Mouse (Mus musculus) cerebellum, postnatal 10 days (tissue): ENCODE results near the gene Fam89a.
A peak's percentile ranks its signal among the peaks of the same experiment; 100 is the strongest.

Experiments used
- DNase-seq, 2 experiments: peaks; one replicate each; pipeline ENCODE4 v3.0.0; 2021; ENCODE audit warnings: mixed read lengths in 2 of 2

Fam89a gene

DNA sequence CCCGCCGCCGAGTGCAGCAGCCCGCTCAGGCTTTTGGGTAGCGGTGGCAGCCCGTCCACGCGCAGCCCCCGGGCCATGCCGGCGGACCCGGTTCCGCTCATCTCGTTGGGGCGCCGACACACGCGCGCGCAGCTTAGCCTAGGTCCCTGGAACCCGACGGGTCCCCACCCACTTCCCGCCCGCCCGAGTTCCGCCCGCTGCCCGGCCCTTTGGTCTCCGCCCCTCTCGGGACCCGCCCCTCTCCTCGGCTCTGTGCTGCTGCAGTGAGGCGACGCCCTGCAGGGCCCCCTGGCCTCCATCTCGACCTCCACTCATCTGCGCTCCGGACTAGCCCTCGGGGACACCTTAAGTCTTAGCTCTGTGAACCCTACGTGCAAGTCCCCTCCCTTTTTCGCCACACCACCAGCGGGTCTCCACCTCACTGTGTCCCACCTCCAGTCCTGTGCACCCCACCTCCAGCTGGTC, at the start of gene Fam89a:
Fam89a (minus strand) TSS at position 124 of the 465 bp plus-strand sequence.
- peak; percentile 33 to 48 for DNase-seq

DNA sequence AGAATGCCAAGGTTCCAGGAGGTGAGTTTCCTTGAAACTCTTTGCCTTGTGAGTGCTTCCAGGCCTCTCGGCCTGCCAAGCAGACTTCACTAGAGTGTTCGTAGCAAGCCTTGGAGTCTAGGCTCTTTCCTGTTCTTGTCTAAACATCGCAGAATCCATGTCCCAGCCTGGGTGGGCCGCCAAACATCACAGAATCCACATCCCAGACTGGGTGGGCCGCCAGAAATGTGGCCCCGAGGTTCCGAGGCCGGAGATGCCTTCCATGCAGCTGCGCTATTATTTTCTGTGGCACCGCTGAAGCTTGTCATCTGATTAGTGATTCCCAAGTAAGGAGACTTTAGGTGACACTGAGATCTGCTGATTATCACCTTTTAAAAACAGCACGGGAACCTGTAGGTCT, 48.9 kb upstream of the Fam89a start:
- no peak for DNase-seq

DNA sequence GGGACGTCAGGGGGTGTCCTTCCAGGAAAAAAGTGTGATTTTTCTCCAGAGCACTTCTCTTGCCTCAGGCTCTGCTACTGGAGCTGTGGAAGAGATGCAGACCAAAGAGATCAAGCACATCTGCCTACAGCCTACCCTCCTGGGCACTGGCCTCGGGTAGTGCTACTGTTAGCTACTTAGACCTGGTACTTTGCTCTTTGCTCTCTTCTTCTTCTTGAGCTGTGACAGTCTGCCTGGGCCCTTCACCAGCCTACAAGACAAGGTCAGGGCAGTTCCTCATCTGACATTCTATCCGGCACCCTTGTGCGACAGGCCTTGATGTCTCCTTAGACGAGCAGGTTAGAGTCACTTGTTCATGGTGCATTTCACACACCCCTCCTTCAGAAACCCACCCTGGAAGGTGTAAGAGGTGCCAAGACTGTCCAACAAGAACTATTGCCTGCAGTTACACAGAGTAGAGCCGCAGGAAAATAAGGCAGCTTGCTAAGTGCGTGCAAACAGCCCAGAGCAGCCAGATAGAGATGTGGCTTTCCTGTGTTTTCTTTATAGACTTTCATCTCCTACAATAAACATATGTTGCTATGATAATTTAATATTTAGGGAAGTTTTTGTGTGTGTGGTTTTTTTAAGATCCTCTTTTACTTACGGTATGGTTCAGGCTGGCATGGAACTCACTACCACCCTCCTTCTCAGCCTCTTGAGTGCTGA, 44.3 kb upstream of the Fam89a start:
- DNase-seq, result no peak

DNA sequence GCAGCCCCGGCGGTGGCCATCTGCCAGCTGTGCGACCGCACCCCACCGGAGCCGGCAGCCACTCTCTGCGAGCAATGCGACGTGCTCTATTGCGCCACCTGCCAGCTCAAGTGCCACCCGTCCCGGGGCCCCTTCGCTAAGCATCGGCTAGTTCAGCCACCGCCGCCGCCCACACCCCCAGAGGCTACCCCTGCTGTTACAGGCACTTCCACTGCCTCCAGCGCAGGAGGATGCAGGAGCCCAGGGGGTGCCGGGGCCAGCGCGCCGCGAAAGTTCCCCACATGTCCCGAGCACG, 42.8 kb upstream of the Fam89a start:
- DNase-seq, result peak; percentile 94

DNA sequence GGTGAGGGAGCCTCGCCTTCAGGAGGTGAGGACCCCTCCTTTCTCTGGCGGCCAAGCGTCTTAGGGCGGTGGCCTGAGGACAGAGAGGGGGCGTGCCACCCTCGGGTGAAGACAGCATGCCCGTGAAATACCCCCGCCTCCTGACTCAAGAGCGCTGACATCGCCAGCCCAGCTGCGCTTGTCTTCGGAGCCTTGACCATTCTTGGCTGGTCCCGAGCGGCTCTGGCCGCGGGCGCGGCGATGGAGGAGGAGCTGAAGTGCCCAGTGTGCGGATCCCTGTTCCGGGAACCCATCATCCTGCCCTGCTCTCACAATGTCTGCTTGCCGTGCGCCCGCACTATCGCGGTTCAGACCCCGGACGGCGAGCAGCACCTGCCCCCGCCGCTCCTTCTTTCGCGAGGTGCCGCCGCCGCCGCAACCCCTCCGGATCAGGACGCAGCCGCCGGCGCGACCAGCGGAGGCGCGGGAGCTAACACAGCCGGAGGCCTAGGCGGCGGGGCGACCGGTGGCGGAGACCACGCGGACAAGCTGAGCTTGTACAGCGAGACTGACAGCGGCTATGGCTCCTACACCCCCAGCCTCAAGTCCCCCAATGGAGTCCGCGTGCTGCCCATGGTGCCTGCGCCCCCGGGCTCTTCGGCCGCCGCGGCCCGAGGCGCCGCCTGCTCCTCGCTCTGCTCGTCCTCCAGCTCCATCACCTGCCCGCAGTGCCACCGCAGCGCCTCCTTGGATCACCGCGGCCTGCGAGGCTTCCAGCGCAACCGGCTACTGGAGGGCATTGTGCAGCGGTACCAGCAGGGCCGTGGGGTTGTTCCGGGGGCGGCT, 42.2 kb upstream of the Fam89a start:
- DNase-seq, result peak; percentile 75 to 76

DNA sequence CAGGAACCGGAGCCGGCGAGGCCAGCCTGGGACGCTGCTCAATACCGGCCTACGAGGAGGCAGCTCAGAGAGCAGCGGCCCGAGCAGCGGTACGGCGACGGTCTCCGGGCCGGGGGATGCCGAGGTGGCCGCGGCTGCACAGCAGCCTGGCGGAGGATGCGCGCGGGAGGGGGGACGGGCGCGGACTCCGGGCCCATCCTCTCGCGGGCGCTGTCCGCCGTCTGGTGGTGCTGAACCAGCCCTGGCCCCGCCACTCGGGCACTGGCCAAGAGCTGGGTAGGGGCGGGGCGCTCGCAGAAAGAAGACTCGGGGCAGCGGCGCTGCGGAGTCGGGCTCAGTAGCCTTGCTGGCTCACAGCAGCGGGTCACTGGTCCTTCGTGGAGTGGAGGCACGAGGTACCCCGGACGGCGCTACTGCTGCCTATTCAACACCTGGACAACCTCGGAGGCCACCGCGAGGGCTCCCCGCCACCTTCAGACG, 41.6 kb upstream of the Fam89a start:
- peak; percentile 93 to 95 for DNase-seq

DNA sequence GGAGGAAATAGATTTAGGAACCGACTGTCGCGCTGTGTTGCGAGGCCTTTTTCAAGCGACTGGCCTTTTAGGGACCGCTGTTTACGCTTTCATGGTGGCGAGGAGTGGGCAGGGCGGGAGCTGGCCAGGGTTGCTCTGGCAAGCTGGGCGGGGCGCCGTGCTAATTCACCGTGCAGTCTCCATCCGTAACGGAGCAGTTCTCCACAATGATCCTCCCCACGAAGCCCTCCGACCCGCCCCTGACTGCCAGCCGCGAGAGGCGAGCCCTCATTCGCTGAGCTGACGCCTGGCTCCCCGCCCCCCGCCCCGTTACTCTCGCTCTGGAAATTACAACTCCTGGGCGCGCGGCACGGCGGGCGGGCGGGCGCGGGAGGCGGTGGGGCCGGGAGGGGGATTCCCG, 41.1 kb upstream of the Fam89a start, which contains the start of gene Trim67:
Trim67 (plus strand) TSS at position 385 of the 400 bp plus-strand sequence.
- DNase-seq, result peak; percentile 95 to 98

DNA sequence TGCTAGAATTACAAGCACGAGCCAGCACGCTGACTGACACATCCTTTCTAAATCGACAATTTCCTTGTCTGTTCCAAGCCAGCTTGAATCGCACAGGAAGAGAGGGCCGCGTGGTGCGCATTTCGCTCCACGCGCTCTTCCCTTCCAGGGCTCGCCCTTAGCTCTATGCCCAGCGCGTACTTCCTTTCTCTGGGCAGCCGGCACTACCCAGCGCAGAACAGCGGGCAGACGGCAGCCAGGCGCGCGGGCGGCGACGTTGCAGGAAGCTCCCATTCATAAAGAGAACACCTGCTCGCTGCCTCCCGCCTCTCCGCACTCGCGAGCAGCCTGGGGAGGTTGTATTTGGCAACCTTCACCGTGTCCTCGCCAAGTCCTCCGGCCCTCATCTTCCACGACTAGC, 40.6 kb upstream of the Fam89a start:
- peak; percentile 86 to 88 for DNase-seq

DNA sequence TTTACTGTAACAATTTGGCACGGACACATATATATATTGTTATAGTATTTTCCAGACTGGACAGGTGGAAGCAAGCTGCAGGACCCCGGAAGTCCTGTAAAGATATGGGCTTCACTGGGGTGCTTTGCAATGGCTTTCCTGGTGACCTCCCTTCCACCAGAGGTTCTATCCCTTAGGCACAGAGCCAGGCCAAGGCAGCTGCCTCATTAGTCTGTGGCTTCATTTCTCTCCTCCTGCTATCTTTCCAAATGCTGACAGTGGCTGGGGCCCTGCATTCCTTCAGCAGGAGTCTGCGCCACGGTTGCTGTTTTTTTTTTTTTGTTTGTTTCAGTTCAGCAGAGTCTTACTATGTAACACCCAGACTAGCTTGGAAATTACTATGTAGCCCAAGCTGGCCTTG, 40.1 kb upstream of the Fam89a start:
- peak; percentile 65 to 71 for DNase-seq

DNA sequence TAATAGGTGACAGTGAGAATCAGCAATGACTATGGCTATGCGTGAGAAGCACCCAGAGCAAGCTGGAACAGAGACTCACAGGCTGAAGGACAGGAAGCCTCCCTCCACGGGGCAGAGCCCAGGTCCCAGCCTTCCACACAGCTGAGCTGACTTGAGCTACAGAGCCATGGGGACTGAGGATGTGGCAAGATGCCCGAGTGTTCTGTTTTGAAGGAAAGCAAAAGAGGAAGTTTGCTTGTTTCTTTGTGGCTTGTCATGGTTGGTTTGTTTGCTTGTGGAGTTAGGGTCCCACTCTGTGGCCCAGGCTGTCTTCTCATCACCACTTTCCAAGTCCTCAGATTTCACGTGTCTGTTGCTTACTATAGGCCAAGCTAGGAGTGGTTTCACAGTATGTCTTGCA, 39.0 kb upstream of the Fam89a start:
- DNase-seq, result no peak

DNA sequence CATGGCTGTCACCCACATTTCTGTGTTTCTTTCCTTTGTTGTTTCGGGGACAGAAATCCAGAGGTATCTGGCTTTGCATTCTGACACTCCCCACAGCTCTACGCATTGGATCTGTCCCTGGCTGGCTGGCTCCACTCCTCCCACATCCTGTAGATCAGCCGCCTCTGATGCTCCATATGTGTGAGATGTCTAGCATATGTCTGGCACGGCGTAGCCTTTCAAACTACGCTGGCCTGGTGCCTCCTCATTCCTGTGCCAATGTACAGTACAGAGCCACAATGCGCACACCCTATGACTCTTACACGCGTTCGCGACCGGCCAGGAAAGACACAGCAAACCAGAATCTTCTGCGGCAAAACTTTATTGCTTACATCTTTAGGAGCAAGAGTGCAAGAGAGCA, 33.0 kb upstream of the Fam89a start:
- DNase-seq, result peak; percentile 68 to 70

DNA sequence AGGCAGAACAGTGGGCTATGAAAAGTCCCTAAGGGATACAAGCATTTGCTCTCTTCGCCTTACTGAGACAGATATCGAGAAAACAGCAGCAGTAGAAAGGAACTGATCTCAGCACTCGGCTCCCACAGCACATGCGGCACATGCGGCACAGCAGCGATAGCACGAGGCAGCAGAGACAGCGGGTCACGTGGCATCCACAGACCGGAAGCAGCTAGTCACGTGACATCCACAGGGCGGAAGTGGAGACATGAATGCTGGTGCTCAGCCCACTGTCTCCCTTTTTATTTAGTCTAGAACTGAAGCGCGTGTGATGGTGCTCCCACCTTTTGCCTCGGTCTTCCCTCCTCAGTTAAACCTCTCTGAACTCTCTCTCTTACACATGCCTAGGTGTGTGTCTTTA, 31.6 kb upstream of the Fam89a start:
- DNase-seq, result peak in 1 of 2 experiments; percentile 13

DNA sequence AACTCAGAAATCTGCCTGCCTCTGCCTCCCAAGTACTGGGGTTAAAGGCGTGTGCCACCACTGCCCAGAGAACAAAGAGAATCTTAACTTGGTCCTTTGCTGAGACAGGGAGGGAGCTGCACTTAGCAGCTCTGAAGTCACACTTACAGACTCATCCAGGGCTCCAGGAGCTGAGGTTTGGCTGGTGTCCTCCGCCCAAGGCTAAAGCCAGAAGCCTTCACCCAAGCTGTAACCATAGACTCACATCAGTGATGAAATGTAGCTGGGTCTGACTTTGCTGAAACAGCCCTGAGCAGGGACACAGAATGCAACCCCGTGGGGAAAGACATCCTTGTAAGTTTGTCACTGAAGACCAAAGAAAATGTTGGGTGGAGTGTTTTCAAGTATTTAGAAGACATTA, 30.8 kb upstream of the Fam89a start:
- no peak for DNase-seq

DNA sequence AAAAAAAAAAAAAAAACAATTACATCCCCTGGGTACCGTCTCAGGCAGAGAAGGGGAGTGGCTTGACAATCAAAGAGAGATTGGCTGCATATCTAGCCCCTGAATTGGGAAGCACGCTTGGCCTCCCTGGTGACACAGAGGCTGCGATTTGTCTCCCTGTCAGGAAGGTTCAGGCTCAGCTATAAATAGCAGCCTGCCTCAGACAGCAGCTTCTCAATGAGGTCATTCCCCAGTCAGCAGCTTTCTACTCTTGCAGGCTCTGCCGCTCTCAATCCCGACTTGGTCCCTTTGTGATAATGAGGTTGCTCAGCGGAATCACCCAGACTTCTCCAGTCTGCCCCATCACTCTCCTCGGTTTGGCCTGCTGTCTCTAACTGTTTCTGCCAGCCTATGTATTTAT, 28.6 kb upstream of the Fam89a start:
- DNase-seq, result peak; percentile 62 to 69

DNA sequence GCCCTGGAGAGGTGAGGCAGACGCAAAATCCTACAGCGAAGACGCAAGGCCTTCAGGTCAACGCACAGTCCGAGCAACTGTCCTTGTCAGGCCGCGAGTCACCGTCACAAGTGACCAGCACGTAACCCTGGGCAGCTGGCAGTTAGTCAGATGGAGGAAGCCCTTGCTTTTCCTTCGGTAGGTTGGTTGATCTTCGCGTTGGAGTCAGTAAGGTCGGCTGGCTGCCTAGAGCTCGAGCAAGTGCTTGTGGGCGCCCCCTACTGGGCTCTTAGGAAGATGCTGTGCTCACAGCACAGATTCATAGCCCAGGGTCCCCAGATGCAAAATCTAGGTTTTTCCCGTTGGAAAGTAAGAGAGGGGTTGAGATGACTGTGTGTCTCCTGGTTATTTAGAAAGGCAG, 24.1 kb upstream of the Fam89a start:
- peak; percentile 92 to 94 for DNase-seq

DNA sequence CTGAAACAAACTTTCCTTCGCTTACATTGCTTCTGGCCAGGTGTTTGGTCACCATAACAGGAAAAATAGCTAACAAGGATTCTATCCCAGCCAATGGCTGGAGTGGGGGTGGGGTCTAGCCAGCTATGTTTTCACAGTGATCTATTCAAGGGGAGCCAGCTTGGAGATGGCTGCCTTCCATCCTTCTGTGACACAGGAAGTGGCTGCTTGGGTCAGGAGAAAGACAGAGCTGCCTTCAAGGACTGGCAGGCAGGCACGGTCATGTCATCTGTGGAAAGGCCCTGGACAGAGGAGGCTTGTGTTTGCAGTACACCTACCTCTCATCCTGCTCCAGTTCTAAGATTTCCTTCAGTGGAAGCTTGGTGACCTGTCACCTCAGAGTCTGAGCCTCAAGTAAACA, 20.8 kb upstream of the Fam89a start:
- DNase-seq, result peak in 1 of 2 experiments; percentile 56

DNA sequence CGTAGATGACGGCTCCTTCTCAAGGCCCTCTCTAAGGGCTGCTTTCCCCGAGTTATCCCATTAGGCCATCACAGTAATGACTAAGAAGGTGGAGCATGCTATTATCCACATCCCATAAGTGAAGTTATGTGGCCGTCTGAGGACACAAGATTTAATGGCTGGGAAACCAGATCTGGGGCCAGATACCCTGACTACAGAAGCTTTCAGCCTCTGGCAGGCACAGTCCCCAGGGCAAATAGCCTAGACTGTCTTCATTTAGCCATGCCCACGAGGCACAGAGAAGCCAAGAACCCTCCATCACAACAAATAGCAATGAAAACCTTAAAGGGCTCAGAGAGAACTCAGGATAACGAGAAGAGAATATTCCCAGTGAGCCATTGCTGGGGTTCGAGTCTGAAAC, 11.4 kb upstream of the Fam89a start:
- no peak for DNase-seq

DNA sequence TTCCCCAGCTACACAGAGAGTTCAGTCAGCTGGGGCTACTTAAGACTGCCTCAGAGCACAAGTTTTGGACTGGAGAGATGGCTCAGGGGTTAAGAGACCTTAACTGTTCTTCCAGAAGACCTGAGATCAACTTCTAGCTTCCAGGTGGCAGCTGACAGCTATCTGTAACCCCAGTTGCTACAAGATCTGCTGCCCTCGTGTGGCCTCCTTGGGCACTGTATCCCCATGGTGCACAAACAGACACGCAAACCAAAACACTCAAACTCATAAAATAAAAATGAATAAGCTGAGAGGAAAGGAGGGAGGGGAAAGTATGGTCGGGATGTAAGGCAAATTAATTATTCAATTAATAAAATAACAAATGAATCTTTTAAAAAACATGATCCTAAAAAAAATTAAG, 6.9 kb upstream of the Fam89a start:
- peak; percentile 73 to 76 for DNase-seq

DNA sequence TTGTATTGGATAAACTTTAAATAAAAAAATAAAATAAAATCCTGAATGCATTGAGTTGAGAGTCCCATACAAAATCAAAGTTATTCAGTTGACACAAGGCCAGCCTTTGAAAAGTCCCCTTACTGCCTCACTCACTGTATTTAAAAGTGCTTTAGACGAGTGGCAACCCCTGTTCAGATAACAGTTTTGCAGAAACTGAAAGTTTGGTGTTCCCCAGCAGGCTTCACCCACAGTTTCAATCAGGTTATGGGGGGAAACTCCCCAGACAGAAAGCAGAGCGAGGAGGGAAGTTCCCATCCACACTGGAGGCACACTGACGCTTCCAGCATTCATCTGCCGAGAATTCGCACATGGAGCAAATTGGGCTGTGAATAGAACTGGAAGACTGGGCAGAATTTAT, 5.0 kb upstream of the Fam89a start:
- no peak for DNase-seq

DNA sequence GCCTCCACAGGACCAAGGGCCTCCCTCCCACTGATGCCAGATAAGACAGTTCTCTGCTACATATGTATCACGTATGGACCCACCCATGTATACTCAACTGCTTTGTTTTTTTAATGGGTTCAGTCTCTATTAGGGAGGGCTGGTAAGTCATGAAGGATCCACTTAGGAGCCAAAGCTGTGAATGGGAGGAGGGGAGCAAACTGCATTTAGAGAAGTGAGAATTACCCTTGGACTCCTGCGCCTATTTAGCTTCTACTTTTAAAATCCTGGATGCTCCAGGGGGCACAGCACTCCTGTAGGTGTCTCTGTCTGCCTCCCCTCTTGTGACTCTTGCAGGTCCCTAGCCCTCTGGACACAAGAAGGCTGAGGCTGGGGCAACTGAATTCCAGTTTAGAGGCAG, 4.5 kb upstream of the Fam89a start:
- no peak for DNase-seq

DNA sequence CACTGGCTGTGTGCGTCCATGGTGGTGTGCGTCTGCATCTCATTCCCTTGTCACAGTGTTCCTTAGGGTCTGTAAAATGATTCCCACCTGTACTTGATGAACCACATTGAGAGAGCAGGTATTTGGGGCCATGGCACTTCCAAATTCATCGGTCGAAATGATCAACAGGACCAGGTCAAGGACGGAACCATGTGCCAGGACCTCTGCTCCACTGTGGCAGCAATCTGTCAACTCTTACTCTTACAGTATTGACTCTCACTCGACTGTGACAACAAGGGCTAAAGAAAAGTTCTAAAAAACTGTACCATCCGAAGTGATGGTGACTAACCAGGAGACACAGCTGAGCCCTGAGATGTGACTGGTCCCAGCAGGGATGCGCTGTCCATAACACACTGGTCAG, 3.8 kb upstream of the Fam89a start:
- no peak for DNase-seq

DNA sequence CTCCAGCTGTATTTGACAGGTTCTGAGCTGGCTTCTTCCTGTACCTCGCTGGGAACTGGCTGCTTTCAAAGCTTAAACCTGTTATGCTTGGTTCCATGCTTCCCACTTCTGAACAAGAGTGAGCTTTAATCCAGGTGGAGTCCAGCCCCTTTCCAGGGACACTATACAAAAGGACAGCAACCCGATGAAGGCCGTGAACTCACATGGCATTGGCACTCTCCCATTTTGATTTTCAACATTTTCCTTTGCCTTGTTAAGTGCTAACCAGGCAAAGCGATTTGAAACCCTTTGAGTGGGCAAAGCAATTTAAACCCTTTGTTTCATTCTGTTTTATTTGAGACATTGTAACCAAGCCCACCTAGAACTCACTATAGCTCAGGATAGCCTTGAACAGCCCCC, 3.2 kb upstream of the Fam89a start:
- no peak for DNase-seq

DNA sequence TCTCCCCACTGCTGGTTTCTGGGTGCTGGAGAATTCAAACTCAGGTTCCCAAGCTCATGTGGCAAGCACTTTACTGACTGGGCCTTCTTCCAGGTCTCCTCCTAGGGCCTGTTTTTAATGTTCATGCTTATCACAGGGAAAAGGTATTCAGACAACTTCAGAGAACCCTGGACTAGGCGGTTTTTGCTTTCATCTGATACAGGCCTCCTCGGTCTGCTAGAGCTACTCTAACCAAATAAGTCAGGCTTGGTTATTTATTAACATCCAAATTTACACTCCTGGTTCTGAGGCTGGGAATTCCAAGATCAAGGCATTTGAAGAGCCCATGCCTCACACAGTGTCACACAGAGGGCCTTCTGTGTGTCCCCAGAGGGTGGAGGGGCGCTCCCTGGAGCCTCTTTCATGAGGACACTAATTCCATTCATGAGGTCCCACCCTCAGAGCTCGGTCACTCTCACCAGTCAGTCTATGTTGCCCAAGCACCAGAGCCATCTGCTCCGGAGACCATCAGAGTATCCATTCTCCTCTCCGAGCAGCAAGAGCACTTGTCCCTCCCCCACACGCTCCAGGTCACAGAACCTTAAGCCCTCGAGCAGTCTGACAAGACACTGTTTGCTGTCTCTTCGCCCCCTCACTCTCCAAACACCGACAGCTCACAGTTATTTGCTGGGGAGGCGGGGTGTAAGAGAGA, 2.6 kb upstream of the Fam89a start:
- peak; percentile 36 to 55 for DNase-seq
